Mouse (Mus musculus): ENCODE data around the gene Ybey. TPM values are rescaled to one million over a fixed set of nuclear protein-coding genes. Genes with fewer than 3 reads are reported as not detected.

Ybey gene
- total and polyA plus RNA-seq, 3 experiments: 3.0 to 5.2 (median 4.4) TPM

DNA sequence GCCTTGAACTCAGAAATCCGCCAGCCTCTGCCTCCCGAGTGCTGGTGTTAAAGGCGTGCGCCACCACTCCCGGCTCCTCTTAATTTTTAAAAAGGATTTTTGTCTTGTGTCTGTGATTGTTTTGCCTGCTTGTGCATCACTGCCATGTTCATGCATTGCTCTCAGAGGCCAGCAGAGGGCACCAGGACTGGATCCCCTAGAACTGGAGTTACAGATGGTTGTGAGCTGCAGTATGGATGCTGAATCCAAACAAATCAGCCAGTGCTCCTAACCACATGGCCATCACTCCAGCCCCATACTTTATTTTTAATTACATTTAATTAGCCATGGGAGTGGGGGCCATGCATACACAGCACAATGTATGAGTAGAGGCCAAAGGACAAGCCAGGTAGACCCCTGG lies 13.6 kb downstream of the Ybey start:
- Histone ChIP-seq H3K79me2 (replicated peaks; ENCODE audit: control insufficient read depth, extremely low read depth, insufficient read depth, poor library complexity, severe bottlenecking) (no peaks in the 10 kb centered on the region), H3K9me3 (replicated peaks; ENCODE audit: low read length) (peaks cover 10% of the 10 kb centered on the region), H3K27me3 (replicated peaks) (peaks cover 9% of the 10 kb centered on the region), H3K4me3 (replicated peaks in 1 of 3; ENCODE audit: low read depth in 2 of 3, low read length in 2 of 3, poor library complexity in 1 of 3) (no peak overlapping the region), H3K27ac (ENCODE audit: insufficient read depth, low read depth) (no peak overlapping the region), H3K4me1 (ENCODE audit: control insufficient read depth in 1 of 2, insufficient read depth in 2 of 2) (no peaks in the 10 kb centered on the region), H3K4me2 (ENCODE audit: insufficient read depth, low read depth, poor library complexity, severe bottlenecking) (no peak overlapping the region), H3K9ac (ENCODE audit: insufficient read depth, low read depth) (no peak overlapping the region), H3K36me3 (replicated peaks in 1 of 2; ENCODE audit: control insufficient read depth in 1 of 2, insufficient read depth in 1 of 2, low read length in 1 of 2) (peaks cover 0 to 3% of the 10 kb centered on the region in 2 experiments)
- dilution Hi-C loops (cut with MboI; ENCODE audit: extremely low pct_ligation_motif_present, extremely low pct_unique_long_range_greater_than_20kb, low sequenced_read_pairs): no loop called here
- DNase-seq (ENCODE audit: extremely low read depth): peak; percentile 55
- TF ChIP-seq NRF1 (IDR thresholded peaks at IDR 0.05; ENCODE audit: low read depth, low read length) (no peak), KAT2A (IDR thresholded peaks at IDR 0.05; ENCODE audit: insufficient replicate concordance, low read length) (no peak), ZKSCAN1 (IDR thresholded peaks at IDR 0.05; ENCODE audit: borderline replicate concordance, low read depth, low read length) (no peak), MXI1 (IDR thresholded peaks at IDR 0.05; ENCODE audit: low read depth, low read length) (no peak), SMC3 (IDR thresholded peaks at IDR 0.05; ENCODE audit: low read depth, low read length) (peak; percentile 65), ZNF384 (IDR thresholded peaks at IDR 0.05; ENCODE audit: low read depth, low read length) (no peak), USF1 (IDR thresholded peaks at IDR 0.05; ENCODE audit: low read depth, low read length) (no peak), MYC (IDR thresholded peaks at IDR 0.05; ENCODE audit: low read depth, low read length) (no peak), NELFE (IDR thresholded peaks at IDR 0.05; ENCODE audit: low read depth, low read length) (no peak), RAD21 (IDR thresholded peaks at IDR 0.05; ENCODE audit: low read depth, low read length) (peak; percentile 8), BHLHE40 (IDR thresholded peaks at IDR 0.05; ENCODE audit: low read depth, low read length) (no peak), POLR2A (IDR thresholded peaks at IDR 0.05; ENCODE audit: low read depth, low read length) (no peak), IRF4 (IDR thresholded peaks at IDR 0.05; ENCODE audit: low read depth, low read length) (no peak), UBTF (IDR thresholded peaks at IDR 0.05; ENCODE audit: low read depth, low read length) (no peak), CTCF (conservative IDR thresholded peaks at IDR 0.05 in 1 of 2, IDR thresholded peaks at IDR 0.05 in 1 of 2; ENCODE audit: low read depth in 2 of 2, low read length in 2 of 2) (peak; percentile 39 to 73; a peak in 3 of 4 replicates), RCOR1 (conservative IDR thresholded peaks at IDR 0.05; ENCODE audit: low read depth, low read length) (no peak)
- in situ Hi-C loops (cut with MboI; ENCODE audit: low pct_ligation_motif_present, low pct_unique_long_range_greater_than_20kb, low sequenced_read_pairs): no loop called here

DNA sequence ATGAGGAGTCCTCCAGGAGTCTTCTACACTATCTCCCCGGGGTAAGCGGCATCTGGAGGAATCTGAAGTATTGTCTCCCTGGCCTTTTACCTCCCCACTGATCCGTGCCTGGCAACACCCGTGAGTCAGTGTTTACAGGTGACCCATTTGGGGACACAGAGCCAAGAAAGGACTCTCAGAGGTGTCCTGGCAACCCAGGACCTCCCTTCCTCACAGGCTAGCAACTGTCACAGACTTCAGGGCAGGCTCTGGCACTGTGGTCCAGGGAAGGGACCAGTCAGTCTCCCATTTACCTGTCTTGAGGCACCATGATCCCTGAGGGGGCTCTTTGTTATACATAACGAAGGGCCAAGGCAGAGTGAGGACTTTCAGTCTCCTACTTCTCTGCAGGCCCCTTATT lies 20.1 kb downstream of the Ybey start, which contains the start of gene 2610028H24Rik:
Gene 2610028H24Rik, plus strand, starts transcription at position 231 of the 400 bp plus-strand sequence.
- no peaks in the 10 kb centered on the region for H3K36me3 ChIP-seq (replicated peaks in 1 of 2; ENCODE audit: control insufficient read depth in 1 of 2, insufficient read depth in 1 of 2, low read length in 1 of 2)
- no peak for DNase-seq (ENCODE audit: extremely low read depth)
- H3K4me3 ChIP-seq (replicated peaks in 1 of 3; ENCODE audit: low read depth in 2 of 3, low read length in 2 of 3, poor library complexity in 1 of 3): no peak within 1 kb of the TSS
- H3K9ac ChIP-seq (ENCODE audit: insufficient read depth, low read depth): no peak within 1 kb of the TSS
- peaks cover 2% of the 10 kb centered on the region for H3K27me3 ChIP-seq (replicated peaks)
- in situ Hi-C loops (cut with MboI; ENCODE audit: low pct_ligation_motif_present, low pct_unique_long_range_greater_than_20kb, low sequenced_read_pairs) (no loop called here), dilution Hi-C loops (cut with MboI; ENCODE audit: extremely low pct_ligation_motif_present, extremely low pct_unique_long_range_greater_than_20kb, low sequenced_read_pairs) (no loop called here)
- no peak within 1 kb of the TSS for H3K27ac ChIP-seq (ENCODE audit: insufficient read depth, low read depth)
- H3K4me2 ChIP-seq (ENCODE audit: insufficient read depth, low read depth, poor library complexity, severe bottlenecking): no peak within 1 kb of the TSS
- H3K79me2 ChIP-seq (replicated peaks; ENCODE audit: control insufficient read depth, extremely low read depth, insufficient read depth, poor library complexity, severe bottlenecking): no peaks in the 10 kb centered on the region
- no peak for TF ChIP-seq TCF12 (IDR thresholded peaks at IDR 0.05; ENCODE audit: low read depth, low read length)
- TF ChIP-seq SIN3A (IDR thresholded peaks at IDR 0.05; ENCODE audit: low read length): no peak
- TF ChIP-seq MAX (IDR thresholded peaks at IDR 0.05; ENCODE audit: low read length): no peak
- TF ChIP-seq MYC (IDR thresholded peaks at IDR 0.05; ENCODE audit: low read depth, low read length): no peak
- TF ChIP-seq USF2 (conservative IDR thresholded peaks at IDR 0.05; ENCODE audit: low read depth, low read length): no peak
- no peak for TF ChIP-seq RCOR1 (conservative IDR thresholded peaks at IDR 0.05; ENCODE audit: low read depth, low read length)
- no peak for TF ChIP-seq USF1 (IDR thresholded peaks at IDR 0.05; ENCODE audit: low read depth, low read length)
- TF ChIP-seq SMC3 (IDR thresholded peaks at IDR 0.05; ENCODE audit: low read depth, low read length): no peak
- no peak for TF ChIP-seq POLR2AphosphoS2 (IDR thresholded peaks at IDR 0.05; ENCODE audit: low read depth, low read length)
- TF ChIP-seq ZC3H11A (IDR thresholded peaks at IDR 0.05; ENCODE audit: low read depth, low read length): no peak
- H3K4me1 ChIP-seq (ENCODE audit: control insufficient read depth in 1 of 2, insufficient read depth in 2 of 2): peaks cover 0 to 8% of the 10 kb centered on the region in 2 experiments; a peak in 1 of 4 replicates
- H3K9me3 ChIP-seq (replicated peaks; ENCODE audit: low read length): no peaks in the 10 kb centered on the region

Data from CH12.LX (cell line).